Comparison of ENCODE assay signal across 8 mouse cellular contexts in genomic region chr11:78182961-78183844, GRCm38 (mm10). TPM values are rescaled to one million over a fixed set of nuclear protein-coding genes. Genes with fewer than 3 reads are reported as not detected.
DNase-seq lines count a peak whose midpoint lies in the region; ATAC-seq lines count a peak whose summit lies in the region.

Rpl23a (minus strand) TSS chr11:78183584.

- no peaks in the 10 kb centered on the region for H3K27me3 ChIP-seq in hindbrain, embryonic 15.5 days

- peak within 1 kb of the TSS; percentile 69 for H3K9ac ChIP-seq in hindbrain, embryonic 15.5 days

- ATAC-seq in hindbrain, embryonic 15.5 days (ENCODE audit: low FRiP score, low read depth), result peak; percentile 95

- under 1% methylated on average over 38 of the region's 38 CpGs for WGBS in hindbrain, embryonic 15.5 days

- H3K4me3 ChIP-seq in hindbrain, embryonic 15.5 days, result peak within 1 kb of the TSS; percentile 59

- H3K4me2 ChIP-seq in hindbrain, embryonic 15.5 days, result peak within 1 kb of the TSS; percentile 70

- H3K9me3 ChIP-seq in hindbrain, embryonic 15.5 days, result no peaks in the 10 kb centered on the region

- H3K27ac ChIP-seq in hindbrain, embryonic 15.5 days (replicated peaks), result peak within 1 kb of the TSS; percentile 94

- H3K4me1 ChIP-seq in hindbrain, embryonic 15.5 days (replicated peaks), result peaks cover 54% of the 10 kb centered on the region

- peaks cover 28% of the 10 kb centered on the region for H3K36me3 ChIP-seq in hindbrain, embryonic 15.5 days

- DNase-seq in R1 (ENCODE audit: low read depth, low spot score), result peak; percentile 99
- DNase-seq in cerebellum, postnatal 25 days, result peak; percentile 86 to 89
- DNase-seq in gastrocnemius, adult 18-20 months (ENCODE audit: low spot score), result peak; percentile 82
- peak; percentile 85 to 88 for DNase-seq in layer of hippocampus, postnatal 36 days
- DNase-seq in lung, postnatal 25 days (ENCODE audit: low spot score), result peak; percentile 93
- DNase-seq in retina, adult 2 months (ENCODE audit: low read depth, low spot score), result peak; percentile 83
- DNase-seq in thymus, postnatal 25 days, result peak; percentile 79

RNA-seq across cellular contexts. Expression of gene Rpl23a, which starts in this region (rescaled TPM):
- total RNA-seq in gastrocnemius, adult 18-20 months (2021), result 100 to 1,000 TPM; 845 to 889 TPM
- 743 and 824 TPM in 2 replicates for polyA plus RNA-seq in hindbrain, embryonic 15.5 days (2015; fragmentation: Nextera tagmentation; extraction: Ambion mirVana)
- total RNA-seq in layer of hippocampus, postnatal 36 days (2021), result 100 to 1,000 TPM; 714 to 715 TPM

Comparison
In these comparisons a context has a peak if more than half of its experiments do, and no peak if none do; other contexts are left out.
1. Peak in every context shown above with its lines: DNase-seq, ATAC-seq, H3K4me3 ChIP-seq and H3K27ac ChIP-seq.